Mouse (Mus musculus) macrophage (primary cell): Measurements from ENCODE around the gene Kif1c. TPM values are rescaled to one million over a fixed set of nuclear protein-coding genes. Genes with fewer than 3 reads are reported as not detected.
A peak's percentile ranks its signal among the peaks of the same experiment; 100 is the strongest.

Source experiments
- H3K27ac ChIP-seq: fragments of 350-480 bp; formaldehyde crosslinking; 2 replicates; pipeline ENCODE4 v1.9.0; 2021
- H3K36me3 ChIP-seq: fragments of 350-480 bp; formaldehyde crosslinking; 2 replicates; pipeline ENCODE4 v1.9.0; 2021; ENCODE audit errors: inconsistent target
- H3K4me3 ChIP-seq: fragments of 350-480 bp; formaldehyde crosslinking; 2 replicates; pipeline ENCODE4 v1.9.0; 2021; ENCODE audit errors: inconsistent target
- H3K79me2 ChIP-seq: fragments of 350-480 bp; formaldehyde crosslinking; 2 replicates; pipeline ENCODE4 v1.9.0; 2021; ENCODE audit errors: inconsistent target
- WGBS: methylation state at CpG from one replicate; pipeline ENCODE4 v1.1.7; 2026; ENCODE audit warnings: inconsistent platforms; ENCODE audit not compliant: missing documents; 5-methylcytosine and 5-hydroxymethylcytosine counted together
- polyA plus RNA-seq: library from polyadenylated mRNA; stranded (reverse); fragments of 250-400 nt; gene quantifications from 3 replicates; pipeline ENCODE4 v1.2.4, GENCODE M21; 2018; ENCODE audit warnings: inconsistent platforms

The Kif1c gene
- polyA plus RNA-seq, 1 experiment from 2014 or later = 60.6 TPM

GRCm38 (mm10) chr11:70693504-70693903 is 6.8 kb upstream of the Kif1c start:
- H3K79me2 ChIP-seq = no peaks in the 10 kb centered on the region
- H3K36me3 ChIP-seq = no peaks in the 10 kb centered on the region
- WGBS = 92% methylated on average over 3 of the region's 3 CpGs
- H3K27ac ChIP-seq = no peak overlapping the region
- no peak overlapping the region for H3K4me3 ChIP-seq

GRCm38 (mm10) chr11:70697376-70697775 is 3.0 kb upstream of the Kif1c start:
- 91% methylated on average over 3 of the region's 3 CpGs for WGBS
- Histone ChIP-seq H3K27ac (no peak overlapping the region), H3K79me2 (peaks cover 18% of the 10 kb centered on the region), H3K4me3 (no peak overlapping the region), H3K36me3 (no peaks in the 10 kb centered on the region)

- Histone ChIP-seq H3K79me2 (peaks cover 35% of the 10 kb centered on the region), H3K36me3 (peaks cover 10% of the 10 kb centered on the region), H3K27ac (no peak overlapping the region), H3K4me3 (no peak overlapping the region)
- WGBS = 96% methylated on average over 2 of the region's 2 CpGs
These were observed 1.3 kb upstream of the Kif1c start for GRCm38 (mm10) chr11:70699051-70699450.

GRCm38 (mm10) chr11:70700613-70701012 is 265 bp downstream of the Kif1c start:
- H3K79me2 ChIP-seq = peaks cover 36% of the 10 kb centered on the region
- H3K27ac ChIP-seq = peak overlapping the region; percentile 64

GRCm38 (mm10) chr11:70701221-70701955 is 1.0 kb downstream of the Kif1c start:
- H3K27ac ChIP-seq = peak overlapping the region; percentile 64
- peaks cover 33% of the 10 kb centered on the region for H3K36me3 ChIP-seq
- WGBS = 61% methylated on average over 10 of the region's 10 CpGs
- H3K4me3 ChIP-seq = peak overlapping the region; percentile 90
- peaks cover 36% of the 10 kb centered on the region for H3K79me2 ChIP-seq

More at GRCm38 (mm10) chr11:70700613-70701012, 265 bp downstream of the Kif1c start:
- WGBS = under 1% methylated on average over 33 of the region's 34 CpGs
- Histone ChIP-seq H3K4me3 (peak overlapping the region; percentile 90), H3K36me3 (peaks cover 26% of the 10 kb centered on the region)

GRCm38 (mm10) chr11:70701984-70702733 is 1.8 kb downstream of the Kif1c start:
- WGBS = 99% methylated on average over 6 of the region's 6 CpGs
- H3K4me3 ChIP-seq = peak overlapping the region; percentile 90; the same call in 1 of the 2 replicates
- H3K27ac ChIP-seq = no peak overlapping the region
- H3K79me2 ChIP-seq = peaks cover 36% of the 10 kb centered on the region
- H3K36me3 ChIP-seq = peaks cover 41% of the 10 kb centered on the region

GRCm38 (mm10) chr11:70702781-70703180 is 2.4 kb downstream of the Kif1c start:
- 84% methylated on average over 4 of the region's 6 CpGs for WGBS
- Histone ChIP-seq H3K79me2 (peaks cover 36% of the 10 kb centered on the region), H3K27ac (no peak overlapping the region), H3K4me3 (no peak overlapping the region), H3K36me3 (peaks cover 47% of the 10 kb centered on the region)

GRCm38 (mm10) chr11:70706127-70706526 is 5.8 kb downstream of the Kif1c start:
- peaks cover 79% of the 10 kb centered on the region for H3K36me3 ChIP-seq
- no peak overlapping the region for H3K4me3 ChIP-seq
- H3K79me2 ChIP-seq = peaks cover 30% of the 10 kb centered on the region
- H3K27ac ChIP-seq = no peak overlapping the region
- 86% methylated on average over 3 of the region's 3 CpGs for WGBS

- peaks cover 86% of the 10 kb centered on the region for H3K36me3 ChIP-seq
- H3K79me2 ChIP-seq = no peaks in the 10 kb centered on the region
- H3K27ac ChIP-seq = no peak overlapping the region
- H3K4me3 ChIP-seq = no peak overlapping the region
- WGBS = 96% methylated on average over 10 of the region's 10 CpGs
These were observed 10.7 kb downstream of the Kif1c start for GRCm38 (mm10) chr11:70711026-70711425.

GRCm38 (mm10) chr11:70713222-70713621 is 12.9 kb downstream of the Kif1c start:
- H3K27ac ChIP-seq = no peak overlapping the region
- H3K36me3 ChIP-seq = peaks cover 87% of the 10 kb centered on the region
- H3K79me2 ChIP-seq = no peaks in the 10 kb centered on the region
- WGBS = 91% methylated on average over 6 of the region's 6 CpGs
- no peak overlapping the region for H3K4me3 ChIP-seq

- Histone ChIP-seq H3K27ac (no peak overlapping the region), H3K4me3 (no peak overlapping the region), H3K36me3 (peaks cover 68% of the 10 kb centered on the region), H3K79me2 (no peaks in the 10 kb centered on the region)
- WGBS = 86% methylated on average over 6 of the region's 6 CpGs
These were observed 15.5 kb downstream of the Kif1c start for GRCm38 (mm10) chr11:70715832-70716231.

GRCm38 (mm10) chr11:70718481-70718880 is 18.1 kb downstream of the Kif1c start:
- H3K4me3 ChIP-seq = no peak overlapping the region
- 94% methylated on average over 5 of the region's 5 CpGs for WGBS
- H3K36me3 ChIP-seq = peaks cover 43% of the 10 kb centered on the region; the same call in 1 of the 2 replicates
- H3K79me2 ChIP-seq = no peaks in the 10 kb centered on the region; the same call in 1 of the 2 replicates
- no peak overlapping the region for H3K27ac ChIP-seq

GRCm38 (mm10) chr11:70720567-70720966 is 20.2 kb downstream of the Kif1c start:
- Histone ChIP-seq H3K27ac (peak overlapping the region; percentile 91), H3K4me3 (no peak overlapping the region), H3K36me3 (peaks cover 55% of the 10 kb centered on the region), H3K79me2 (no peaks in the 10 kb centered on the region; the same call in 1 of the 2 replicates)
- 2% methylated on average over 3 of the region's 3 CpGs for WGBS

GRCm38 (mm10) chr11:70721072-70721471 is 20.7 kb downstream of the Kif1c start:
- Histone ChIP-seq H3K27ac (peak overlapping the region; percentile 91), H3K4me3 (no peak overlapping the region), H3K36me3 (peaks cover 55% of the 10 kb centered on the region), H3K79me2 (no peaks in the 10 kb centered on the region; the same call in 1 of the 2 replicates)
- WGBS = 82% methylated on average over 3 of the region's 3 CpGs

GRCm38 (mm10) chr11:70724706-70725105 is 24.4 kb downstream of the Kif1c start:
- no peak overlapping the region for H3K4me3 ChIP-seq
- no peak overlapping the region for H3K27ac ChIP-seq
- 90% methylated on average over 9 of the region's 9 CpGs for WGBS
- no peaks in the 10 kb centered on the region; the same call in 1 of the 2 replicates for H3K79me2 ChIP-seq
- H3K36me3 ChIP-seq = peaks cover 48% of the 10 kb centered on the region
